Mouse (Mus musculus) spleen, embryonic (tissue): ENCODE results near the gene Dclk3.

ENCODE experiments used
- CTCF ChIA-PET: fragments of 350-600 bp; sonication (Branson Sonifier 250); formaldehyde crosslinking; loops from one replicate; lab custom pipeline; 2022; lab: Charles Lee

Gene Dclk3

DNA sequence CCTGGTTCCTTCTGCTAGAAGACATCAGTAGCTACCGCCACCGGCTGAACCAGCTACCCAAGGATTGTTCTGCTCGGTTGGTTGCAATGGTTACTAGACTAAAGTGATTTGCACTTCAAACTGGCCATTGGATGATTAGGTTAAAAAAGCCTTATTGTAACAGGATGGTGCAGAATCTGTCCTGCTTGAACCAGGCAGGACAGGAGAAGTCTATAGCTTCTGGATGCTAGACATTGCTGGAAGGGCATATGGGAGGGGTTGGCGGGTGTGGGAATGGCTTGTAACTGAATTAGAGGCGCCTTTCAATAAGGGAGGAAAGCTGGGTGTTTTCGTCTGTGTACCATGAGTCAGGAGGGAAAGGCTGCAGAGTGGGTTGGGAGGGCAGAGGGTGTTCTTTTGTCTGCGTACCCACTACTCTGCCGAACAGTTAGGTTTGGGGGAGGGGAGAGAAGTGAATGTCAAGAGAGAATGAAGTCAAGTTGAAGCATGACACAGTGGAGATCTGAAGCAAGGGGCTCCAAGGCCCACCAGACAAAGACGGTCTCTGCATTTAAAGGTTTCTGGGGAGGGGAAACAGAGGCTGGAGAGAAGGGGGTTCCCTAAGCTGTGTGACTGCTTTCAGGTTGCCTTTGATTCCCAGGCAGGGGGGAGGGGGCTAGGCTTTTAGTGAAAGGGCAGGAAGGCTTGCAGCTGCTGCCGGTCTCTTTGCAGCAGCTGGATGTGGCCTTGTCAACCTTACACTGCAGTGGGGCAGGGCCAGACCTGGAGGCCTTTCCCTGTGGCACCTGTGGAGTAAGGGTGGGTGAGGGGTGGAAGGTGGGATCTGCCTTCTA is 48.0 kb downstream of the Dclk3 start:
- CTCF ChIA-PET, result no interaction called here

DNA sequence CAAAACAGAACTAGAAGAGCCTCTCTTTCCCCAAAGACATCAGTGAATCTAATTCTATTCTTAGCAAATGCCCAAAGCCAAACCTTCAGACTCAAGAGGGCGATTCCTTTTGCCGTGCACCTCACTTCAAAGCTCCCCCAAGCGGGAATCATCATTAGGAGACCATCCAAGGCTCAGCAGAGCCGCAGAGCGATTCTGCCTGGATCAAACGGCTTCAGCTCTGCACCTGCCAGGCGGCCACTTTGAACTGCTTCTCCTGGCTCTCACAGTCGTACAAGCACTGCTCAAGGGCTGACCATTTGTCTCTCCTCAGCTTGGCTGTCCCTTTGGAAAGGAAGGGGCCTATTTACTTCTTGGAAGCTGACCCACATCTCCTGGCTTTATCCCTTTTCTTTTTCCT is 51.7 kb downstream of the Dclk3 start:
- CTCF ChIA-PET, result no interaction called here

DNA sequence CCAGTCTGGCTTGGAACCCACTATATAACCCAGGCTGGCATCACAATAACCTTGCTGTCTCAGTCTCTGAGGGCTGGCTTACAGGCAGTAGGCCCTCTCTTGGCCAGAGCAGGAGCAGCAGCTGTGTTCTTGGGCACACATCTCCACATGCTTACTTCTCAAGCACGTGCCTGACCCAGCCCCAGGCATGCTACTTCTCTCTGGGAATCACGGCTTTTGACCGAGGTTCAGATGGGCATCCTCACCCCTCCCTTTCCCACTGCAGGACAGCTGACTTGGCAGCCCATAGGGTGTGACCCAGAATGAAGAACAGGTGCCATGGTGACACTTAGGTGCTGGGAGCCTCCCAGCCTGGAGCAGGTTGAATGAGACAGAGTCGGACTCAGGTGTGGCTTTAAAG is 52.4 kb downstream of the Dclk3 start:
- CTCF ChIA-PET, result interaction anchor here (0.7 kb wide), 1 partner anchor 20 kb away, joined by 3 read pairs; no protein-coding TSS in a partner anchor

DNA sequence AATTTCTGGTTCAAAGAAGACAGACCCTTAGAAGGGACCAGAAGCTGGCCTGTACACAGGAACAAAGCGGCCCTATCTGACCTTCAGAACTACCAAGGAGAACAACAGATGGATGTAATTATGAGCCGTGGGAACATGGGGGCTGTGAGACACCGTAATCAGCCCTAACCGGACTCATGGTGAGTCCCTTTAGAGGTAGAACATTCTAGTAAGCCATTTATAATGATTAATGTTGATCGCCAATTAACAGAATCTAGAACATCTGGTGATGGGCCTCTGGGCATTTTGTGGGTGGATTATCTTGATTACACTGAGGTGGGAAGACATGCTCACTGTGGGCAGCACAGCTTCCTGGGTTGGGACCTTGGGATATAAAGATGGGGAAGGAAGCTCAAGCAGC is 54.6 kb downstream of the Dclk3 start:
- CTCF ChIA-PET, result no interaction called here

DNA sequence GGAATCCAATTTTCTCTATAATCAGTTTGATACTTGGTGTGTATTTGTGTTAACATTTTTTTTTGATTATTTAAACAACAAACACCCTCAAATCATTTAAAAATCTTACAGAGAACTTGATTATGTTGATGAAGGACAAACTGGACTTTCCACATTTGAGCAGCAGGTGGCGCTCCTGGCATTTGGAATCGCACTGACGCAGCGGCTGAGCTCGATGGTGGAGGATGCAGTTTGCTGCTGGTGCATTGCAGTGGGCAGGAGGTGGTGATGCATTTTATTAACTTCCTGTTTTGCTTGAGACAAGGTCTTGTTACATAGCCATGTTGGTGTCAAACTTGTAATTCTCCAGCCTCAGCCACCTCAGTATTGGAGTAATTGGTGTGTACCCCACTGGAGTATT is 56.7 kb downstream of the Dclk3 start:
- CTCF ChIA-PET, result no interaction called here

DNA sequence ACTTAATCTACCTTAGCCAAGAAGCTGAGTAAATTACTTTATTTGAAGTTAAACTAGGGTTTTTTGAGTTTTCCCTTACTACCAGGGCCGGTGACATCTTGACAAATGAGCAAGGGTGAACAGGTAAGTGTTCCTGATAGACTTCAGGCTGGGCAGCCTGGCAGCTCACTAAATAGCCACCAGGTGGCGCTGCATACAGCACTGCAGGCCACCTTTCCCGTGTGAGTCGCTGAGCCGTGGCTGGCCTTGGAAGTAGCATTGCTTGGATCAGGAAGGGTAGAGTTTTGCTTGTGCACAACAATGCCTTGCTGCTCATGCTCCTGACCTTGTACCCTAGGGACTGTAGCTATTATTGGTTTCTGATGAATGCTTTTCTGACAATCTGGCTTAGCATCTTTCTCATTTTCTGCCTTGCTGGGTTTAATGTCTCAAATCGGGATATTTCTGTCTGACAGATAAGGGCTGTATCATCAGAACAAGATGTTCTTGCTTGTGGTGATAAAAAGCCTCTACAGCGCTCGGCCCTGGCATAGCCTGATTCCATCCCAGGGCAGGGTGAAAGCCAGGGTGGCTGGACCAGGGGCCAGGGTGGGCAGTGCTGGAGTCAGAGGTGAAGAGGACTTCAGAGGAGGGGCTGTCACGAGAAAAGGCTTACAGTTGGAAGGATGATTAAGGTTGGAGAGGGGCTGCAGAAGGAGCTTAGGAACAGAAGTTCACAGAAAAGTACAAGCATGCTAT is 58.4 kb downstream of the Dclk3 start:
- CTCF ChIA-PET, result interaction anchor here (0.7 kb wide), 1 partner anchor 422 kb away, joined by 3 read pairs; no protein-coding TSS in a partner anchor

DNA sequence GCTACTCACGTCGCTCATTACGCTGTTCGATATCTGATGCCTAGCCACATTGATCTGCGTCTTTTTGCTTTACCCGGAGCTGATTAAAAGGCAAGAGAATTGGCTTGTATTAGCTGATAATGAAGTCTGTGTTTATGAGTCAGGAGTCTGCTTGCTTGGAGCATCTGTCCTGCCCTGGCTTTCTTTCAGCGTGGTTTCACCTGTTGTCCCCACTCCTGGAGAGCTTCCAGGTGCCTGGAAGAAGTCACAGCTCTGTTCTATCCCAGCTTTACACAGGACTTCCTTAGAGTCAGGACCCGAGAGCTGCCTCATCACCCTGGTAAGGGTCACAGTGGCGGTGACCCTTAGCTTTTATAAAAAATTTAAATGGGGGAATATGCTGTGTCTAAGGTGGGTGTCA is 61.3 kb downstream of the Dclk3 start:
- CTCF ChIA-PET, result no interaction called here

DNA sequence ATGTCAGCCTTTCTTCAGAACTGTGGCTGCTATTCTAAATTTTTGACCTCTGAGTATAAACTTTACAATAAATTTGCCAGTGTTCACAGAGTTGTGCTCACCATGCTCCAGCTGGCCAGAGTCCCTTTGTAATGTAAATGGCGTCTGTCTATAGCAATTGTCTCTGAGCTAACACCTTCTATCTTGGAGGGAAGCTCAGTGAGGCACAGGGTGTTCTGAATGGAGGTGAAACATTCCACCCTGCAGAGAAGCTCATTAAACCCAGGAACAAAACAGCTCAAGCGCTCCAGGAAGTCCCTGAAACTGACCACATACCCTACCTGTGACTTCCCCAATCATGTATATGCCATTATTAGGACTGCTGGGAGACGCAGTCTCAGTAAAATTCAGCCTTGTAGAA is 67.2 kb downstream of the Dclk3 start:
- CTCF ChIA-PET, result no interaction called here

DNA sequence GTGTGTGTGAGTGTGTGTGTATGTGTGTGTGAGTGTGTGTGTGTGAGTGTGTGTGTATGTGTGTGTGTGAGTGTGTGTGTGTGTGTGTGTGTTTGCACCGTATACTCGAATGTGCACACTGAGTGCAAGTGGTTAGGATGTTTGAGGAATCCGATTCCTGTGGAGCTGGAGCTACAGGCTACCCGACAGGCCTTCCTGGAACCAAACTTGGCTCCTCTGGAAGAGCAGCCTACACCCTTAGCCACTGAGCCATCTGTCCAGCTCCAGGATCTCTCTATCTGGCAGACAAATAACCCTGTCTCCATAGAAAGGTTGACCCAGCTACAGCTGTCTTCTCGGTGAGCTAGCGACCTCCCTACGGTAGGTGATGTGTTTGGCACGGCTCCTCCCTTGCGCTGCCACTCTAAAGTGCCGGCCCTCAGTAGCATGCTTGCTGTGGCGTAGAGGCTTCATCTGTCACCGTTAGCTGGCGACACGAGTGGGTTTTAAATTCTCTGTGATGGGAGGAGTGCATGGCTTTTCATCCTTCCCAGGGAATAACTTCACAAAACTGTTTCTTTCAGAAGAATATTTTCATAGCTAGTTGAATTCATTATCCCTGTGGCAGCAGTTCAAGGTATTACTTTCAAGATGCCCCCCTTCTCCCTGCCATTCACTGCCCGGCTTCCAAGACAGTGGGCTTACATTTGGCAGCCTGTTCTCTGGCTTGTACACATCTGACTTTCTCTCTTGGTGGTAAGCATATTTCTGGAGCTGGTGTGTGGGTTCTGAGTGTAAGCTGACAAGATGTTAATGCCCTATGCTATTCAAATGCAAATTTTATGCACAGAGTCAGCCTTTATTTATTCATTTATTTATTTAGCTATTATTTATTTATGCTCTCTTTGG is 75.9 kb downstream of the Dclk3 start:
- CTCF ChIA-PET, result no interaction called here

DNA sequence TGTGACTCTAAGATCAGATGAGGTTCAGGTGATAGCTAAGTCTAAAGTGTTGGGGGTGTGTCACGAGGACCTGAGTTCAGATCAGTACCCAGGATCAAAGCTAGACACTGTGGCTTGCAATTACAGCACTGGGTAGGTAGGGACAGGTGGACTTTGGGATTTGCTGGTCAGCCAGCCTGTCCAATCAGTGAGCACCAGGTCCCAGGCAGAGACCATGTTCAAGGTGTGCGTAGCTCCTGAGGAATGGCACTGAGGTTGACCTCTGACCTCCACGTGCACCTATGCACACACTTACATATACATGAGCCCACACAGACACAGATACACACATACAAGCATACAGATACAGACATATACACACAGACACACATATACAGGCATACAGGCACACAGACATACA is 76.7 kb downstream of the Dclk3 start:
- CTCF ChIA-PET, result no interaction called here

DNA sequence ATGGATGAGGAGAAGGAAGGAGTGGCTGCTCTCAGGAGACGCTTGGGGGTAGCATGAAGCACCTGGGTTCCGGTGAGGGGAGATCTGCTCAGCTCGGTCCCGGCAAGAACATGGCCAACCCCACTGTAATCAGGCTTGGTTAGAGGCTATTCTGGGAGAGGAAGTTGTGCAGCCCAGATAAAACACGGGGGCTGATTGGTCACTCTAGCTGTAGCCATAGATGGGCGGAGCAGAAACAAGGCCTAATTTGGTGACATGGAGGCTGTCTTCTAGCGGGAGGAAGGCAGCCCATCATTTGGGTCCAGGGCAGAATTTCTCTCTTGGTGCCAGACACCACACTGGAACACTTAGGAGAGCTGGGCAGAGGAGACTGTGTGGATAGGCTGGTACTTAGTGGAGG is 83.3 kb downstream of the Dclk3 start:
- CTCF ChIA-PET, result no interaction called here

DNA sequence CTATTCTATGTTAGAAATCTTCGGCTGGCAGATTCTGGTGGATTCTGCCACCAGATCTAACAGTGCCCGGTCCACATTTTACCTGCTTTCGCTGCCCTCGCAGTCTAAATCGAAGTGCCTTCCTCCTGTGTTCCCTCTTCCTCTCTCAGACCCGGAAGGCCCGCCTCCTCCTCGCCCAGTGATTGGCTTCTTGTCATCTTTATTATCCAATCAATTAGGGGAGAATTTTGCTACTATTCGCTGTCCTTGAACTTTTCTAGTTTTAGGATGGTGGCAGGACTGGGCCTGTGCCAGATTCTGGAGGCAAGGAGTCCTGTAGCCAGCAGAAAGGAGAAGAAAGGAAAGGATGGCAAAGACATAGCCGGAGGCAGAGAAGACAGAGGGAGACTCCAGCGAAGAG is 84.2 kb downstream of the Dclk3 start:
- CTCF ChIA-PET, result no interaction called here

DNA sequence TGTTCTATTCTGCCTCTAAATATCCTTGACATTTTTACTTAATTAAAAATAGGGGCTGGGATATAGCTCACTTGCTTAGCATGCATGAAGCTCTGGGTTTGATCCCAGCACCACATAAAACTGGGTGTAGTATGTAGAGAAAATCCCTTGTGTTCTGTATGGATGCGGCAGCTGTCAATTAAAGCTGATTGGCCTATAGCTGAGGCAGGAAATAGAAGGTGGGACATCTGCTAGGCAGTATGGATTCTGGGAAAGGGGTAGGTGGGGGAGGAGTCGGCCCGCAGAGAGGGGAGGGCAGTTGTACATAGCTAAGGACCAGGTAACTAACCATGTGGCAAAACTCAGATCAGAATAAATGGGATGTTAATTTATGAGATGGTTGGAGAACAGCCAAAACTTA is 85.0 kb downstream of the Dclk3 start:
- CTCF ChIA-PET, result no interaction called here

DNA sequence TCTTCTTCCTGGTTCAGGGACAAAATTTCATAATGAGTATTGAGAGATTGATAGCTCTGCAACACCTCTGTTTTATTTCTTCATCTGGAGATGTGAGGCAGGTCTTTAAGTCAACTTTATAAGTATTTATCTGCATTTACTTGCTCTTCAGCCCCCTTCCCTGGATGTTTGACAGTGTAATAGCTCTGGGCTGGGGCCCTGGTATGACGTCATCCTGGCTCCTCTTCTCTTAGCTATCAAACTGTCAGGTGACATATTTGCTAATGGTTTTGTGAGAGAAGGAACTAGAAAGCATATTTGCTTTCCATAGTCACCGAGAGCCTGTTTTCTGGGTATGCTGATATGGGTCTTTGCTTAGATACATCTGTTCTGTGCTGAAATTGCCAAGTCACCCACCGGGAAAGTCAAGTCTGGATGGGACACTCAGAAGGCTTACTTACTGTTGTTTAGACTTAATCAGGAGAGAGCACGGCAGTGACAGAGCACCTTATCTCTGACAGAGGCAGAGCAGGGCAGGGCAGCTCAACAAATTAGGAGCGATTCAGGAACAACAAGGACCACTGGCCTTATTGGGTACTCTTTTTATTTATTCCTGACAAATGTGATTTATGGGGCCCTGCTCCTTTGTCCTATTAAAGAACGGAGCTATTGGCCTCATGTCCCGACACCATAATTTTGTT is 96.0 kb downstream of the Dclk3 start:
- CTCF ChIA-PET, result no interaction called here

DNA sequence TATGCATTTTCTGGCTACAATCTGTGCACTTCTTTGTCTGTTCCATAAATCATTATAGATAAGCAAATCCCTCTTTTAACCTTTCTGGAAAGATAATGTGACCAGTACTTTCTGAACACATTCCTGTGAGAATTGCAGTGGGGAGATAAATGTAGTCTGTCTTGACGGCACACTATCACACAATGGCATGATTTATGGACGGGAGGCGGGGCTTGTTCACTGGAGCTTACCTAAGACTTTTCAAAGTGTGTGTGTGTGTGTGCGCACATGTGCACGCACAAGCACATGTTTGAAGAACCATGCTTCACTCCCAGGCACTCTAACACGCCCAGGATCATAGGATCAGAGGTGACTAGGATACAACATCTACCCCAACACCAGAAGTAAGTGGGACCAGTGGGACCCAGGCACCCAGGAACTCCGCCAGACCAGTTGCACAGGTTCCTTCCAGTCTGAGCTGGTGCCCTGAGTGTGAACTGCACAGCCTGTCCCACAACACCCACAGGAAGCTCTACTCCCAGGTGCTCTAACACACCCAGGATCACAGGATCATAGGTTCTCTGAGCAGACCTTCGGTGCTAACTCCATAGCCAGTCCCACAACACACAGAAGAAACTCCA is 96.7 kb downstream of the Dclk3 start:
- CTCF ChIA-PET, result no interaction called here
